Comparison of ENCODE assay signal across 19 mouse cellular contexts in genomic region chr19:55213617-55214340, GRCm38 (mm10). TPM values are rescaled to one million over a fixed set of nuclear protein-coding genes. Genes with fewer than 3 reads are reported as not detected.
DNase-seq lines count a peak whose midpoint lies in the region; ATAC-seq and TF ChIP-seq lines count a peak whose summit lies in the region.
"Had no signal": no experiment of that assay in that cellular context is flagged by ENCODE, and none has a peak within 500 bp of the region (broad histone marks: within the 10 kb centered on the region; RNA-seq: fewer than 3 reads in every experiment).

No protein-coding gene starts in this region.

- peak overlapping the region; percentile 48 for H3K27ac ChIP-seq in limb, embryonic 15.5 days
- no peak overlapping the region for H3K27ac ChIP-seq in limb, embryonic 10.5 days
- peak overlapping the region; percentile 22; the same call in 1 of the 2 replicates for H3K27ac ChIP-seq in embryonic facial prominence, embryonic 15.5 days (replicated peaks)
- H3K27ac ChIP-seq in lung, embryonic 16.5 days (ENCODE audit: low read length) = peak overlapping the region; percentile 96
- peak overlapping the region; percentile 78 for H3K27ac ChIP-seq in stomach, embryonic 15.5 days
- no peak overlapping the region for H3K27ac ChIP-seq in midbrain, postnatal 0 days (ENCODE audit: low read depth, low read length)
- H3K27ac ChIP-seq: heart, embryonic 10.5 days; kidney, embryonic 15.5 days had no signal

- H3K9ac ChIP-seq in limb, embryonic 15.5 days = no peak overlapping the region
- no peak overlapping the region for H3K9ac ChIP-seq in embryonic facial prominence, embryonic 15.5 days
- no peak overlapping the region for H3K9ac ChIP-seq in lung, embryonic 16.5 days (ENCODE audit: low read length)
- no peak overlapping the region for H3K9ac ChIP-seq in stomach, embryonic 15.5 days
- no peak overlapping the region for H3K9ac ChIP-seq in midbrain, postnatal 0 days (replicated peaks; ENCODE audit: low read length, poor library complexity, severe bottlenecking)
- H3K9ac ChIP-seq: kidney, embryonic 15.5 days had no signal

- no peaks in the 10 kb centered on the region for H3K36me3 ChIP-seq in limb, embryonic 15.5 days
- no peaks in the 10 kb centered on the region for H3K36me3 ChIP-seq in limb, embryonic 10.5 days
- H3K36me3 ChIP-seq in embryonic facial prominence, embryonic 15.5 days = no peaks in the 10 kb centered on the region
- no peaks in the 10 kb centered on the region for H3K36me3 ChIP-seq in lung, embryonic 16.5 days (ENCODE audit: control insufficient read depth, insufficient read depth, low read length)
- H3K36me3 ChIP-seq in stomach, embryonic 15.5 days = no peaks in the 10 kb centered on the region
- H3K36me3 ChIP-seq in midbrain, postnatal 0 days (ENCODE audit: insufficient read depth, low read length) = no peaks in the 10 kb centered on the region
- H3K36me3 ChIP-seq: G1E; heart, embryonic 10.5 days; kidney, embryonic 15.5 days had no signal

- TF ChIP-seq CTCF in midbrain, postnatal 0 days (IDR thresholded peaks at IDR 0.05) = no peak

- no peak for DNase-seq in limb, embryonic 10.5 days (ENCODE audit: low spot score)
- no peak for DNase-seq in midbrain, postnatal 0 days (ENCODE audit: low spot score)
- DNase-seq in thymus, postnatal 25 days = no peak
- DNase-seq: adrenal gland, postnatal 10 days; cerebellum, adult 9-11 months; gastrocnemius, postnatal 25 days; heart, postnatal 36 days; midbrain, embryonic 14.5 days had no signal

- H3K4me2 ChIP-seq in limb, embryonic 15.5 days = no peak overlapping the region
- no peak overlapping the region for H3K4me2 ChIP-seq in embryonic facial prominence, embryonic 15.5 days (replicated peaks)
- peak overlapping the region; percentile 33 for H3K4me2 ChIP-seq in lung, embryonic 16.5 days (ENCODE audit: low read depth, low read length)
- no peak overlapping the region for H3K4me2 ChIP-seq in stomach, embryonic 15.5 days
- no peak overlapping the region for H3K4me2 ChIP-seq in midbrain, postnatal 0 days (ENCODE audit: low read depth, low read length, poor library complexity, severe bottlenecking)
- H3K4me2 ChIP-seq: kidney, embryonic 15.5 days; liver, embryonic 11.5 days had no signal

- H3K4me3 ChIP-seq in limb, embryonic 15.5 days = no peak overlapping the region
- H3K4me3 ChIP-seq in limb, embryonic 10.5 days = no peak overlapping the region
- no peak overlapping the region for H3K4me3 ChIP-seq in embryonic facial prominence, embryonic 15.5 days (replicated peaks)
- H3K4me3 ChIP-seq in lung, embryonic 16.5 days (ENCODE audit: low read length) = no peak overlapping the region
- no peak overlapping the region for H3K4me3 ChIP-seq in stomach, embryonic 15.5 days (replicated peaks)
- H3K4me3 ChIP-seq in midbrain, postnatal 0 days (ENCODE audit: low read depth, low read length) = no peak overlapping the region
- H3K4me3 ChIP-seq: erythroblast, embryonic 14.5 days; heart, embryonic 10.5 days; kidney, embryonic 15.5 days; left cerebral cortex, adult 2 months had no signal

- H3K4me1 ChIP-seq in limb, embryonic 15.5 days = peaks cover 16% of the 10 kb centered on the region; the same call in 1 of the 2 replicates
- H3K4me1 ChIP-seq in limb, embryonic 10.5 days = peaks cover 8% of the 10 kb centered on the region
- H3K4me1 ChIP-seq in embryonic facial prominence, embryonic 15.5 days = peaks cover 8% of the 10 kb centered on the region
- H3K4me1 ChIP-seq in lung, embryonic 16.5 days (replicated peaks; ENCODE audit: control insufficient read depth, insufficient read depth, low read length) = peaks cover 15% of the 10 kb centered on the region
- peaks cover 7% of the 10 kb centered on the region; the same call in 1 of the 2 replicates for H3K4me1 ChIP-seq in stomach, embryonic 15.5 days
- no peaks in the 10 kb centered on the region; the same call in 1 of the 2 replicates for H3K4me1 ChIP-seq in midbrain, postnatal 0 days (ENCODE audit: insufficient read depth, low read length)

- ATAC-seq in limb, embryonic 15.5 days (ENCODE audit: insufficient number of reproducible peaks, low FRiP score, low TSS enrichment, low read depth) = no peak
- ATAC-seq in embryonic facial prominence, embryonic 15.5 days (ENCODE audit: insufficient number of reproducible peaks, low FRiP score, low TSS enrichment, low read depth) = no peak
- ATAC-seq in lung, embryonic 16.5 days (ENCODE audit: low read depth) = peak; percentile 90
- peak; percentile 57 for ATAC-seq in stomach, embryonic 15.5 days (ENCODE audit: insufficient read depth, low FRiP score, low read depth)
- ATAC-seq in midbrain, postnatal 0 days (ENCODE audit: low FRiP score) = no peak

- 57% methylated on average over 12 of the region's 12 CpGs for WGBS in limb, embryonic 15.5 days
- 90% methylated on average over 12 of the region's 12 CpGs for WGBS in limb, embryonic 10.5 days
- WGBS in embryonic facial prominence, embryonic 15.5 days = 66% methylated on average over 12 of the region's 12 CpGs
- 48% methylated on average over 12 of the region's 12 CpGs for WGBS in lung, embryonic 16.5 days
- WGBS in stomach, embryonic 15.5 days = 52% methylated on average over 12 of the region's 12 CpGs
- WGBS in midbrain, postnatal 0 days = 85% methylated on average over 12 of the region's 12 CpGs

- H3K27me3 ChIP-seq in limb, embryonic 15.5 days = no peaks in the 10 kb centered on the region
- no peaks in the 10 kb centered on the region for H3K27me3 ChIP-seq in limb, embryonic 10.5 days (ENCODE audit: low read depth, poor library complexity, severe bottlenecking)
- no peaks in the 10 kb centered on the region for H3K27me3 ChIP-seq in embryonic facial prominence, embryonic 15.5 days
- H3K27me3 ChIP-seq in lung, embryonic 16.5 days (ENCODE audit: control insufficient read depth, insufficient read depth, low read depth, low read length) = no peaks in the 10 kb centered on the region
- H3K27me3 ChIP-seq in stomach, embryonic 15.5 days (replicated peaks) = no peaks in the 10 kb centered on the region
- no peaks in the 10 kb centered on the region for H3K27me3 ChIP-seq in midbrain, postnatal 0 days (ENCODE audit: insufficient read depth, low read length)
- H3K27me3 ChIP-seq: kidney, embryonic 15.5 days had no signal

- no peaks in the 10 kb centered on the region for H3K9me3 ChIP-seq in limb, embryonic 15.5 days
- no peaks in the 10 kb centered on the region for H3K9me3 ChIP-seq in limb, embryonic 10.5 days (replicated peaks)
- H3K9me3 ChIP-seq in embryonic facial prominence, embryonic 15.5 days (replicated peaks) = no peaks in the 10 kb centered on the region
- H3K9me3 ChIP-seq in lung, embryonic 16.5 days (ENCODE audit: control insufficient read depth, low read length) = no peaks in the 10 kb centered on the region
- no peaks in the 10 kb centered on the region for H3K9me3 ChIP-seq in stomach, embryonic 15.5 days
- no peaks in the 10 kb centered on the region for H3K9me3 ChIP-seq in midbrain, postnatal 0 days (ENCODE audit: low read length)
- H3K9me3 ChIP-seq: G1E; heart, embryonic 10.5 days; kidney, embryonic 15.5 days had no signal

RNA-seq across cellular contexts. Expression of gene Gucy2g, which starts 27.3 kb away (rescaled TPM):
- 0.06 and 0.15 TPM in 2 replicates for polyA plus RNA-seq in limb, embryonic 15.5 days (2015; fragmentation: Nextera tagmentation; extraction: Ambion mirVana)
- not detected in 2 replicates for polyA plus RNA-seq in limb, embryonic 10.5 days (2016; fragmentation: Nextera tagmentation; extraction: Ambion mirVana)
- polyA plus RNA-seq in embryonic facial prominence, embryonic 15.5 days (2015; fragmentation: Nextera tagmentation; extraction: Ambion mirVana) = 0.11 and 0.21 TPM in 2 replicates
- 0.09 and 0.10 TPM in 2 replicates for polyA plus RNA-seq in lung, embryonic 16.5 days (2015; fragmentation: Nextera tagmentation; extraction: Ambion mirVana)
- polyA plus RNA-seq in stomach, embryonic 15.5 days (2015; fragmentation: Nextera tagmentation; extraction: Ambion mirVana) = 0.05 and 0.08 TPM in 2 replicates
- total RNA-seq in midbrain, postnatal 0 days (2014; rRNA removed) = not detected in 2 replicates
- not detected in 2 replicates for polyA plus RNA-seq in midbrain, postnatal 0 days (2015; fragmentation: Nextera tagmentation; extraction: Ambion mirVana)
- total RNA-seq: adrenal gland, postnatal 10 days; megakaryocyte progenitor cell, adult 5-6 weeks had no signal
- polyA plus RNA-seq: erythroblast, embryonic 14.5 days; G1E; heart, embryonic 10.5 days had no signal

RNA-seq across cellular contexts. Expression of gene Tectb, which starts 33.2 kb away (rescaled TPM):
- 0.09 TPM in 1 of 2 replicates, not detected in the other for polyA plus RNA-seq in limb, embryonic 15.5 days (2015; fragmentation: Nextera tagmentation; extraction: Ambion mirVana)
- not detected in 2 replicates for polyA plus RNA-seq in limb, embryonic 10.5 days (2016; fragmentation: Nextera tagmentation; extraction: Ambion mirVana)
- polyA plus RNA-seq in embryonic facial prominence, embryonic 15.5 days (2015; fragmentation: Nextera tagmentation; extraction: Ambion mirVana) = 0.36 TPM in 1 of 2 replicates, not detected in the other
- polyA plus RNA-seq in lung, embryonic 16.5 days (2015; fragmentation: Nextera tagmentation; extraction: Ambion mirVana) = 0.30 and 0.48 TPM in 2 replicates
- not detected in 2 replicates for polyA plus RNA-seq in stomach, embryonic 15.5 days (2015; fragmentation: Nextera tagmentation; extraction: Ambion mirVana)
- total RNA-seq in midbrain, postnatal 0 days (2014; rRNA removed) = 0.09 TPM in 1 of 2 replicates, not detected in the other
- polyA plus RNA-seq in midbrain, postnatal 0 days (2015; fragmentation: Nextera tagmentation; extraction: Ambion mirVana) = 0.16 and 0.34 TPM in 2 replicates
- total RNA-seq: left cerebral cortex, adult 2 months; megakaryocyte progenitor cell, adult 5-6 weeks had no signal
- polyA plus RNA-seq: erythroblast, embryonic 14.5 days; G1E; kidney, embryonic 15.5 days; liver, embryonic 11.5 days had no signal

RNA-seq across cellular contexts. Expression of gene Acsl5, which starts 38.0 kb away (rescaled TPM):
- 49.4 and 55.1 TPM in 2 replicates for polyA plus RNA-seq in limb, embryonic 15.5 days (2015; fragmentation: Nextera tagmentation; extraction: Ambion mirVana)
- 15.4 and 25.6 TPM in 2 replicates for polyA plus RNA-seq in limb, embryonic 10.5 days (2016; fragmentation: Nextera tagmentation; extraction: Ambion mirVana)
- polyA plus RNA-seq in embryonic facial prominence, embryonic 15.5 days (2015; fragmentation: Nextera tagmentation; extraction: Ambion mirVana) = 41.0 and 45.0 TPM in 2 replicates
- polyA plus RNA-seq in lung, embryonic 16.5 days (2015; fragmentation: Nextera tagmentation; extraction: Ambion mirVana) = 86.3 and 103 TPM in 2 replicates
- polyA plus RNA-seq in stomach, embryonic 15.5 days (2015; fragmentation: Nextera tagmentation; extraction: Ambion mirVana) = 115 and 116 TPM in 2 replicates
- 15.1 and 18.0 TPM in 2 replicates for total RNA-seq in midbrain, postnatal 0 days (2014; rRNA removed)
- polyA plus RNA-seq in midbrain, postnatal 0 days (2015; fragmentation: Nextera tagmentation; extraction: Ambion mirVana) = 12.7 and 13.9 TPM in 2 replicates

Comparison
In these comparisons a context has a peak if more than half of its experiments do, and no peak if none do; other contexts are left out.
1. H3K27ac ChIP-seq: peak in limb, embryonic 15.5 days (single experiment), embryonic facial prominence, embryonic 15.5 days (single experiment), lung, embryonic 16.5 days (single experiment) and stomach, embryonic 15.5 days (single experiment); none in limb, embryonic 10.5 days (single experiment) and midbrain, postnatal 0 days (single experiment).
2. ATAC-seq: peak in lung, embryonic 16.5 days (single experiment) and stomach, embryonic 15.5 days (single experiment); none in limb, embryonic 15.5 days (single experiment), embryonic facial prominence, embryonic 15.5 days (single experiment) and midbrain, postnatal 0 days (single experiment).